Mouse (Mus musculus) skeletal muscle tissue, adult 2 months (tissue): ENCODE data around the gene Npas2.

Experiments
- DNase-seq: peaks from one replicate; pipeline ENCODE4 v3.0.0-alpha.2; 2012; ENCODE audit warnings: low read depth, low spot score

Npas2 gene

GRCm38 (mm10) chr1:39192997-39193861, at the start of gene Npas2:
Gene Npas2, plus strand, starts transcription at chr1:39193731.
- no peak for DNase-seq

- DNase-seq = no peak
Measured at GRCm38 (mm10) chr1:39156778-39157177, 36.8 kb upstream of the Npas2 start.

GRCm38 (mm10) chr1:39160167-39160566, 33.4 kb upstream of the Npas2 start:
- DNase-seq = no peak

- DNase-seq = no peak
Measured at GRCm38 (mm10) chr1:39163077-39163476, 30.5 kb upstream of the Npas2 start.

GRCm38 (mm10) chr1:39176690-39177089, 16.8 kb upstream of the Npas2 start:
- DNase-seq = no peak

GRCm38 (mm10) chr1:39177211-39177610, 16.3 kb upstream of the Npas2 start:
- DNase-seq = no peak

- DNase-seq = no peak
Measured at GRCm38 (mm10) chr1:39179806-39180205, 13.7 kb upstream of the Npas2 start.

- DNase-seq = no peak
Measured at GRCm38 (mm10) chr1:39180517-39180916, 13.0 kb upstream of the Npas2 start.

GRCm38 (mm10) chr1:39181901-39182300, 11.6 kb upstream of the Npas2 start:
- no peak for DNase-seq

GRCm38 (mm10) chr1:39185833-39186232, 7.7 kb upstream of the Npas2 start:
- DNase-seq = no peak

GRCm38 (mm10) chr1:39186711-39187437, 6.7 kb upstream of the Npas2 start:
- no peak for DNase-seq

- DNase-seq = no peak
Measured at GRCm38 (mm10) chr1:39191122-39191521, 2.4 kb upstream of the Npas2 start.

GRCm38 (mm10) chr1:39192460-39192996, 1.0 kb upstream of the Npas2 start:
- peak; percentile 36 for DNase-seq

- no peak for DNase-seq
Measured at GRCm38 (mm10) chr1:39193862-39194675, 538 bp downstream of the Npas2 start.

GRCm38 (mm10) chr1:39194959-39195358, 1.4 kb downstream of the Npas2 start:
- DNase-seq = no peak

- DNase-seq = no peak
Measured at GRCm38 (mm10) chr1:39196126-39196525, 2.6 kb downstream of the Npas2 start.

GRCm38 (mm10) chr1:39196676-39197375, 3.3 kb downstream of the Npas2 start:
- DNase-seq = no peak

GRCm38 (mm10) chr1:39205021-39205420, 11.5 kb downstream of the Npas2 start:
- no peak for DNase-seq

- DNase-seq = no peak
Measured at GRCm38 (mm10) chr1:39205697-39206096, 12.2 kb downstream of the Npas2 start.

- DNase-seq = no peak
Measured at GRCm38 (mm10) chr1:39206942-39207341, 13.4 kb downstream of the Npas2 start.

GRCm38 (mm10) chr1:39210928-39211327, 17.4 kb downstream of the Npas2 start:
- DNase-seq = no peak
